Mouse (Mus musculus) small intestine, adult 2 months (tissue): ENCODE data around the gene Gns. TPM values are rescaled to one million over a fixed set of nuclear protein-coding genes. Genes with fewer than 3 reads are reported as not detected.
A peak's percentile ranks its signal among the peaks of the same experiment; 100 is the strongest.

Source experiments
- H3K27ac ChIP-seq: fragments of 200-500 bp; 2 replicates; pipeline ENCODE4 v1.5.1; 2012; ENCODE audit warnings: low read depth, low read length, control low read depth, inconsistent platforms; ENCODE audit not compliant: insufficient read depth
- H3K27me3 ChIP-seq: fragments of 200-500 bp; 2 replicates; pipeline ENCODE4 v1.6.1; 2012; ENCODE audit warnings: mild to moderate bottlenecking, moderate library complexity, low read length, inconsistent platforms; ENCODE audit not compliant: control insufficient read depth, insufficient read depth
- H3K36me3 ChIP-seq: fragments of 200-500 bp; 2 replicates; pipeline ENCODE4 v1.6.1; 2012; ENCODE audit warnings: mild to moderate bottlenecking, low read length, control low read depth, inconsistent platforms; ENCODE audit not compliant: control insufficient read depth, insufficient read depth
- H3K4me1 ChIP-seq: fragments of 200-500 bp; 2 replicates; pipeline ENCODE4 v1.6.1; 2012; ENCODE audit warnings: low read length, inconsistent platforms, mixed read lengths; ENCODE audit not compliant: control insufficient read depth, insufficient read depth, insufficient read length
- H3K4me3 ChIP-seq: fragments of 200-500 bp; 2 replicates; pipeline ENCODE4 v1.5.1; 2012; ENCODE audit warnings: low read depth, mild to moderate bottlenecking, control low read depth, inconsistent platforms, low read length, moderate library complexity
- CTCF ChIP-seq: fragments of 200-500 bp; IDR thresholded peaks from 2 replicates; pipeline ENCODE4 v1.5.1; 2012; ENCODE audit warnings: low read depth, mild to moderate bottlenecking, control low read depth, inconsistent platforms, low read length, moderate library complexity, mixed read lengths; ENCODE audit not compliant: insufficient replicate concordance, insufficient read length; ENCODE audit errors: extremely low read depth
- POLR2A ChIP-seq: fragments of 200-500 bp; IDR thresholded peaks from 2 replicates; pipeline ENCODE4 v1.6.1; 2012; ENCODE audit warnings: low read depth, mild to moderate bottlenecking, control low read depth, inconsistent platforms, low read length, moderate library complexity
- WGBS: fragments of 180-500 bp; shearing (Covaris S2); methylation state at CpG from one replicate; pipeline ENCODE4 v1.1.7; 2018; 5-methylcytosine and 5-hydroxymethylcytosine counted together
- polyA plus RNA-seq: library from polyadenylated mRNA; depleted of rRNA; stranded (reverse); fragments of >200 nt; gene quantifications from 2 replicates; pipeline ENCODE4 v1.2.3, GENCODE M21; 2012; rRNA removed

Gns gene
- polyA plus RNA-seq, 1 experiment = 149 TPM

DNA sequence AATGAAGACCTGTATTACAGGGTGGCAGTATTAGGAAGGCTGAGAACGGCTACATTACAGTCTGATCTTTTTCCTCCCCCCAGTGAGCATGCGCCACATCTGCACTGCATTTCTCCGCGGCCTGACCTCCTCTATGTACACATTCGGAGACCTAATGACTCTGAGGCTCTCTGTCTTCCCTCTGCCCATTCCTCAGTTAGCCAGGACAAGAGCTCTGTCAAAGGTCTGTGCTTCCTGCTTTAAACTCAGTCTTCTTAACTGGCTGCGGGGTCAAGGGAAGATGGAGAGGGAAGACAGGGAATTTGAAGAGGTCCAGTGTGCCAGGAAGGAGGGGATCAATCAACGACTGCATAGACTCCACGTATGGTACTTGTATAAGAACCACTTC, 71.4 kb downstream of the Gns start:
- WGBS = 60% methylated on average over 8 of the region's 8 CpGs
- H3K4me3 ChIP-seq = no peak overlapping the region
- no peak overlapping the region for H3K27ac ChIP-seq
- no peaks in the 10 kb centered on the region for H3K27me3 ChIP-seq
- H3K4me1 ChIP-seq = peaks cover 28% of the 10 kb centered on the region
- TF ChIP-seq POLR2A (no peak), CTCF (no peak)
- no peaks in the 10 kb centered on the region for H3K36me3 ChIP-seq

DNA sequence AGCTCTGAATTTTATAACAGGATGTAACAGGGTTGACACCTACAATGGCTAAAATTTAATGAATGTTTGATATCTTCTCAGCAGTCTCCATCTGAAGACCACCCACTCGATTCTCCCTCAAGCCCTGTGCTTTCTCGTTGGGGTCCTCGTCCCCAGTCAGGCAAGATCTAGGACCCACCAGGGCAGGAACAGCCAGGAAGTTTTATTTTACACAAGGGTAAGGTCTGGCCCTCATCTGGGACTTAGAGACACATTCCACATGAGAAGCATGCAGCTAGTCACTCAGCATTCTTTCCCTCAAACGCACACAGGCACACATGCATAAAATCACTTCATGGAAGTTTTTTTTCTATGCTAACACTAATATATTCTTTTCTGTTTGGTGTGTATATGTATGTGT, 71.8 kb downstream of the Gns start:
- H3K27me3 ChIP-seq = no peaks in the 10 kb centered on the region
- no peak overlapping the region for H3K27ac ChIP-seq
- H3K36me3 ChIP-seq = no peaks in the 10 kb centered on the region
- peaks cover 26% of the 10 kb centered on the region for H3K4me1 ChIP-seq
- TF ChIP-seq POLR2A (no peak), CTCF (no peak)
- 65% methylated on average over 4 of the region's 4 CpGs for WGBS
- H3K4me3 ChIP-seq = no peak overlapping the region

DNA sequence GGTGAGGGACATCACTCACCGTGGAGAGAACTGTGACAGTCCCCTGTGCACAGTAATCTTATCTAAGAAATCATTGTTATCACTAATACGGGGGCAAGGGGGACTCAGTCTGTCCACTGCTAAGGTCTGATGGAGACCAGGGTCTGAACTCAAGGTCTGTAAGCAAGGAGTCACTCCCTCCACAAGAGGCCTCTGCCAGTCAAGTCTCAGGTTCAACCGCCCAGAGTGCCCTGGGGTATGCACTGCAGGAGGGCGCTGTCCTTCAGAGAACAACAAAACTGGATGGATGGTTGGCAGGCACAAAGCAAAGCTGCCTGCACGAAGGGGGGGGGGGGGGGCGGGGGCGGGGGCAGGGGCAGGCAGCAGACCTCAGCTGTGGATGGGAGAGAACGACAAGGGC, 73.2 kb downstream of the Gns start:
- Histone ChIP-seq H3K36me3 (no peaks in the 10 kb centered on the region), H3K27me3 (no peaks in the 10 kb centered on the region), H3K4me1 (peaks cover 18% of the 10 kb centered on the region), H3K4me3 (no peak overlapping the region), H3K27ac (no peak overlapping the region)
- WGBS = 74% methylated on average over 8 of the region's 8 CpGs
- TF ChIP-seq POLR2A (no peak), CTCF (no peak)

DNA sequence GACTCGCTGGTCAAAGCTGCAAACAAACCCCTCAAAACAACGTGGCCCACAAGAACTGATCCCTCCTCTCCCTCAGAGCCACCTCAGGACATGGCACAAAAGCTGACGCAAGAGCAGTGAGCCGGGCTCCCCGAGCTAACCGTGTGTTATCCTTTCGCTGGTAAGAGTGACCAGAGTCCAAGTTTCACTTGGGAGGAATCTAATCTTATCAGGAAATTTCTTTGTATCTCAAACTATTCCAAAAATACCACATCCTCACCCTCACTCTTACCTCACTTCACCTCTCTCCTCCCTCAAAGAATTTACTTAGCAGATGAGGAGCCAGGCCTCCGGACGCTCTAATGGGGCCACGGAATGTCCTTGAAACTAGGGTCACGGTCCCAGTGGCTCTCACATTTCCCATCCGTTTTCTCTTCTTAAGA, 74.4 kb downstream of the Gns start:
- Histone ChIP-seq H3K36me3 (0 out of 2 replicates have a peak, but pooled peaks cover 1% of the 10 kb centered on the region), H3K4me3 (no peak overlapping the region), H3K27me3 (no peaks in the 10 kb centered on the region), H3K4me1 (peaks cover 19% of the 10 kb centered on the region), H3K27ac (peak overlapping the region; percentile 77)
- TF ChIP-seq CTCF (no peak), POLR2A (no peak)
- 41% methylated on average over 12 of the region's 12 CpGs for WGBS

DNA sequence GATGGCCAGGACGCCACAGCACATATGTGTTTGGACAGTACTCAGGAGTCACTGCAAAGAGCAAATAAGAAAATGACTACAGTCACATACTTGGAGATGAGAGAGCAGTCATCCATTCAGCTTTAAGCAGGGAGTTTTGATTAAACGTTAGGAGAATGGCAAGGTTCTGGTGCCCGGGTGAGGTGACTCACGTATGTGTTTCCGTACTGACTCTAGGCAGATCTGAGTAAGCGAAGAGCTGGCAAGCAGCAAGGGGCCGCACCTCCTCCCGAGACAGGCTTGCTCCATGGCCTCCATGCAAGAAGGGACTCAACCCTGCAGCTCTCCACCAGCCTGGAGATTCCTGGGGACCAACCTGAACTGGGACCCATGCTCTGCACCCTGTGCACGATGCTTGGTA, 78.9 kb downstream of the Gns start:
- Histone ChIP-seq H3K27me3 (no peaks in the 10 kb centered on the region), H3K4me1 (peaks cover 16% of the 10 kb centered on the region), H3K4me3 (no peak overlapping the region), H3K36me3 (0 out of 2 replicates have a peak, but pooled peaks cover 1% of the 10 kb centered on the region), H3K27ac (no peak overlapping the region)
- TF ChIP-seq POLR2A (no peak), CTCF (no peak)
- 81% methylated on average over 9 of the region's 9 CpGs for WGBS

DNA sequence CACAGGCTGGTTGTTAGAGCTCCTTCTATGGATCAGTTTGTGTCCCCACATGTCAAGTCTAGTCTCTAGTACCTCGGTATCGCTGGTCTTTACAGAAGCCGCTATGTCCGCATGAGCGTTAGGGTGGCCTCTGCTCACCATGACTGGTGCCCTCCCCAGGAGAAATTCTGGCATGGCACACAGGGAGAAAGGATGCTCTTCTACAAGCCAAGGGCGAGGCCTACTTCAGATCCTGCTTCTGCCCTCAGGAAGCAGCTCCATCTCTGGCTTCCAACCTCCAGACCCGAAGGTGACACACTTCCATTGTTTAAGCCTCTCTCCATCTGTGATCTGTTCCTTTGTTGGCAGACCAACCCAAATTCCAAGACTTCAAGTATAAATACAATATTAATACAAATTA, 79.3 kb downstream of the Gns start:
- Histone ChIP-seq H3K27me3 (no peaks in the 10 kb centered on the region), H3K4me3 (no peak overlapping the region), H3K36me3 (0 out of 2 replicates have a peak, but pooled peaks cover 1% of the 10 kb centered on the region), H3K4me1 (peaks cover 13% of the 10 kb centered on the region), H3K27ac (no peak overlapping the region)
- WGBS = 89% methylated on average over 7 of the region's 7 CpGs
- TF ChIP-seq CTCF (no peak), POLR2A (no peak)

DNA sequence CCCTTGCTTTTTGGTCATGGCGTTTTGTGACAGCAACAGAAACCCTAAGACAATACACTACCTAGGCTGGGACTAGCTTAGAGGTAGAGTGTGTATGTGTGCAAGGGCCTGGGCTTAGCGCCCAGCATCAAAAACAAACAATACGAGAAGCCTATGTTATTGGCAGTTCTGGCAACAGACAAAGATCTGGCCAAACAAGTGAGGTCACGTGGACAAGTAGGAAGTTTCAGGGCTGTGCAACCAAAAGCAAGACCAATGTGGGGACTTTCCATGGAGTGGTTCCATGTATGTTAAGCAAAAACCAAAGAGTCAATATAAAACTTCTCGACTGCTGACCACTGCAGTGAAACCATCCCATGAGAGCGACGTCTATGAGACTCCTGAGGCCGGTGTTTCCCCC, 80.9 kb downstream of the Gns start:
- H3K36me3 ChIP-seq = 0 out of 2 replicates have a peak, but pooled peaks cover 1% of the 10 kb centered on the region
- H3K27ac ChIP-seq = peak overlapping the region; percentile 22; the same call in 1 of the 2 replicates
- WGBS = 64% methylated on average over 8 of the region's 8 CpGs
- TF ChIP-seq POLR2A (no peak), CTCF (no peak)
- no peak overlapping the region for H3K4me3 ChIP-seq
- H3K4me1 ChIP-seq = peaks cover 7% of the 10 kb centered on the region; the same call in 1 of the 2 replicates
- no peaks in the 10 kb centered on the region for H3K27me3 ChIP-seq

Other genes starting within 250 kb of the Gns start
- 4.3 and 5.5 TPM in 2 replicates for gene Tbc1d30, start 13.8 kb upstream of the Gns start, polyA plus RNA-seq
- 16.5 and 25.8 TPM in 2 replicates for gene Rassf3, start 111.3 kb downstream of the Gns start, polyA plus RNA-seq
- gene Tbk1, start 221.7 kb downstream of the Gns start, polyA plus RNA-seq = 4.1 and 10.2 TPM in 2 replicates